Mouse (Mus musculus) T-helper 2 cell (primary cell): ENCODE measurements around the gene Defa23.
"Not testable (repeated sequence)": the region's sequence is repeated elsewhere in the genome, so short reads cannot be mapped to it uniquely, and the experiment has no call there.

ENCODE experiments used
- in situ Hi-C: fragments of 300-600 bp; cut with MboI, MseI; formaldehyde crosslinking; loops from one replicate; pipeline ENCODE4 v1.15.1; 2025; ENCODE audit warnings: high pct_unique_total_duplicates

The Defa23 gene

DNA sequence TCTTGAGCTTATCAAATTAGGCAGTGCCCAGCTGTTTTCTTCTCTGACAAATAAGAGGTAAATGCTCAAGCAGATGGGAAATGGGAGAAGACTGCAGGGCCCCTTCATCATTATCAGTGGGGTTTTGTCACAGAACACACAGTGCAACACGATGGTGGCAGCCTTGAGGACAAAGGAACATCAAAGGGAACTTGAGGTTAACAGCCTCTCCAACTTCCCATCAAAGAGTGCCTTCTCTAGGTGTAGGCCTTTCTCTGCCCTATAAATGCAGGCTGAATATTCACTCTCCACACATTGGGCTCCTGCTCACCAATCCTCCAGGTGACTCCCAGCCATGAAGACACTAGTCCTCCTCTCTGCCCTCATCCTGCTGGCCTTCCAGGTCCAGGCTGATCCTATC lies at the start of gene Defa23:
Gene Defa23, plus strand, starts transcription at position 301 of the 400 bp plus-strand sequence.
- in situ Hi-C loops, result not testable (repeated sequence)

GRCm38 (mm10) chr8:21006801-21007200 lies 48.0 kb upstream of the Defa23 start:
- in situ Hi-C loops, result no loop called here

DNA sequence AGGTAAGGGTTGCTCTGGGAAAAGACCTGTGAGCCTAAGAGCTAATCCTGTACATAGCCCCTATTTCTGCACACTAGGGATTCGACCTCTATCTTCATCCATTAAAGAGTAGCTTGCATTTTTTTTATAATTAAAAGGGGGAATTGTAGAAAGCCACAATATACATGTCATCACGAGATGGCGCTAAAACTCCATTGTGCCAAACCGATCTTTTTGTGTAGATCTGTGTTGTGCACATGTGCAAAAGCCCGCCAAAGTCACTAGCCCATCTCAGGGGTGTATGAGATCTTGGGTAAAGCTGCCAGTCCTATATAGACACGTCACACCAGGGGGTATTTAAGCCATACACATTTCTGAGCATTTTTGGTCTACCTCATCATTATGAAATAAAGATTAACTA lies 46.3 kb upstream of the Defa23 start:
- in situ Hi-C loops, result not testable (repeated sequence)

- in situ Hi-C loops, result not testable (repeated sequence)
These were observed 44.3 kb upstream of the Defa23 start for GRCm38 (mm10) chr8:21010548-21010947.

- in situ Hi-C loops, result not testable (repeated sequence)
These were observed 29.6 kb upstream of the Defa23 start, which contains the start of gene Defa21 for GRCm38 (mm10) chr8:21025245-21025644. Gene Defa21, plus strand, starts transcription at chr8:21025545.

- in situ Hi-C loops, result not testable (repeated sequence)
These were observed 9.9 kb downstream of the Defa23 start, which contains the start of gene Defa35 for GRCm38 (mm10) chr8:21064738-21065137. Gene Defa35, plus strand, starts transcription at chr8:21065038.

GRCm38 (mm10) chr8:21084142-21084541 lies 29.3 kb downstream of the Defa23 start, which contains the start of gene Defa25:
Gene Defa25, plus strand, starts transcription at chr8:21084442.
- in situ Hi-C loops, result not testable (repeated sequence)

DNA sequence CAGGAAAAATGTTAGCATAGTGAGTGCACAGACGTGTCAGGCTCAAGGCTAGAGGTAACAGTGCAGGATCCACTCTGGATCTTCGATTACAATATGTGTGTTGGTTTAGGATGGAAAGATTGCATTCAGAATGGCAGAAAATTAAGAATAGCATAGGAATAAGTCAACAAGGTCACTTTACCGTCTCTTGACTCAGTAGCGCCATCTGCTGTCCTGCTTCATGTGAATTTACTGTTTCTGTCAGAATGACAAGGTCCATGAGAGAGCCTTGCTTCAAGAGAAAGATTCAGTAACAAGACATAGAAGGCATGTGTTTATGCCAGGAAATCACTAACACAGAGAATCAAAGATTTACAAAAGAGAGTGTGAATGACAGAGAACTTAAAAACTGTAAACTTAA lies 38.3 kb downstream of the Defa23 start:
- in situ Hi-C loops, result no loop called here

DNA sequence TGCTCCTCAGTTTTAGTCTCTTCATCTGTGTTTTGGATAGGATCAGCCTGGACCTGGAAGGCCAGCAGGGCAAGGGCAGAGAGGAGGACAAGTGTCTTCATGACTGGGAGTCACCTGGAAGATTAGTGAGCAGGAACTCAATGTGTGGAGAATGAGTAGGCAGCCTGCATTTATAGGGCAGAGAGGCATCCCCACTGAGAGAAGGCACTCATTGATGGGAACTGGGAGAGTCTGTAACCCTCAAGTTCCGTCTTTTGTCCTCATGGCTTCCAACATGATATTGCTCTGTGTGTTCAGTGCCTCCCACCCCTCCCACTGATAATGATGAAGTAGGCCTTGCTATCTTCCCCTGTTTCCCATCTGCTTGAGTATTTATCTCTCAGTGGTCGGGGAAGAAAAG lies 41.1 kb downstream of the Defa23 start, which contains the start of gene Gm14851:
Gene Gm14851, minus strand, starts transcription at position 101 of the 400 bp plus-strand sequence.
- in situ Hi-C loops, result not testable (repeated sequence)
